In the genomic region with DNA sequence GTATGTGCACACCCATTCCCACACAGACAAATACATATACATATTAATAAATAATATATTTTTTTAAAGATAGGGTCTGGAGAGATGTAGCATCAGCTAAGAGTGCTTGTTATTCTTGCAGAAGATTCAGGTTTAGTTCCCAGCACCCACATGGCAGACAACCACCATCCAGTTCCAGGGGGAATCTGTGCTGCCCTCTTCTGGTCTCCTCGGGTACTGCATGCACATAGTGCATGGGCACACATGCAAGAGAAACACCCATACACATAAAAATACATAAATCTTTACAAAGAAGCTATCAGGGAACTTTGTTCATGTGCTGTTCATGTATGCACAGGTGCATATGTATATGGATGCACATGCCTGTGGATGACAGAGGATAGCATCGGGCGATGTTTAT, we compare ENCODE assay signal across 20 mouse cellular contexts.
DNase-seq lines count a peak whose midpoint lies in the region; ATAC-seq and TF ChIP-seq lines count a peak whose summit lies in the region.
"Had no signal": no experiment of that assay in that cellular context is flagged by ENCODE, and none has a peak within 500 bp of the region (broad histone marks: within the 10 kb centered on the region; RNA-seq: fewer than 3 reads in every experiment).

No protein-coding gene starts in this region.

- H3K9me3 ChIP-seq in heart, embryonic 10.5 days: no peaks in the 10 kb centered on the region
- no peaks in the 10 kb centered on the region for H3K9me3 ChIP-seq in liver, postnatal 0 days (ENCODE audit: low read length)
- peaks cover 7% of the 10 kb centered on the region; the same call in 1 of the 2 replicates for H3K9me3 ChIP-seq in liver, embryonic 12.5 days (replicated peaks)
- H3K9me3 ChIP-seq in ES-E14 (ENCODE audit: control insufficient read depth, insufficient read depth, low read depth, low read length): no peaks in the 10 kb centered on the region
- H3K9me3 ChIP-seq: embryonic facial prominence, embryonic 15.5 days; forebrain, embryonic 13.5 days; hindbrain, embryonic 15.5 days; lung, embryonic 15.5 days; neural tube, embryonic 15.5 days; stomach, embryonic 15.5 days had no signal

- ATAC-seq in liver, postnatal 0 days: no peak
- ATAC-seq in liver, embryonic 12.5 days: no peak
- ATAC-seq: forebrain, embryonic 13.5 days had no signal

- no peaks in the 10 kb centered on the region for H3K4me1 ChIP-seq in heart, embryonic 10.5 days
- H3K4me1 ChIP-seq in liver, postnatal 0 days (ENCODE audit: insufficient read depth): no peaks in the 10 kb centered on the region
- H3K4me1 ChIP-seq in liver, embryonic 12.5 days: no peaks in the 10 kb centered on the region
- H3K4me1 ChIP-seq in ES-E14 (ENCODE audit: control insufficient read depth in 2 of 2, insufficient read depth in 2 of 2, low read length in 2 of 2, poor library complexity in 1 of 2): peaks cover 0 to 3% of the 10 kb centered on the region in 2 experiments; a peak in 1 of 4 replicates
- H3K4me1 ChIP-seq in small intestine, adult 2 months (ENCODE audit: control insufficient read depth, insufficient read depth, insufficient read length, low read length): no peaks in the 10 kb centered on the region
- H3K4me1 ChIP-seq: embryonic facial prominence, embryonic 15.5 days; lung, embryonic 15.5 days; megakaryocyte, embryonic 14.5 days; stomach, embryonic 15.5 days had no signal

- no peak overlapping the region for H3K4me3 ChIP-seq in heart, embryonic 10.5 days
- H3K4me3 ChIP-seq in liver, postnatal 0 days (ENCODE audit: low read depth, low read length): no peak overlapping the region
- H3K4me3 ChIP-seq in liver, embryonic 12.5 days: no peak overlapping the region
- no peak overlapping the region for H3K4me3 ChIP-seq in ES-E14 (ENCODE audit: insufficient read depth in 1 of 2, low read depth in 1 of 2, low read length in 2 of 2, poor library complexity in 1 of 2, severe bottlenecking in 1 of 2)
- no peak overlapping the region for H3K4me3 ChIP-seq in small intestine, adult 2 months (ENCODE audit: low read depth, low read length)
- H3K4me3 ChIP-seq: embryonic facial prominence, embryonic 15.5 days; forebrain, embryonic 13.5 days; hindbrain, embryonic 15.5 days; limb, embryonic 12.5 days; lung, embryonic 15.5 days; megakaryocyte, embryonic 14.5 days; neural tube, embryonic 15.5 days; stomach, embryonic 15.5 days had no signal

- no peaks in the 10 kb centered on the region for H3K36me3 ChIP-seq in heart, embryonic 10.5 days
- no peaks in the 10 kb centered on the region for H3K36me3 ChIP-seq in liver, postnatal 0 days (replicated peaks; ENCODE audit: insufficient read depth, low read length)
- no peaks in the 10 kb centered on the region for H3K36me3 ChIP-seq in liver, embryonic 12.5 days
- no peaks in the 10 kb centered on the region for H3K36me3 ChIP-seq in ES-E14 (ENCODE audit: control insufficient read depth, insufficient read depth, low read length, poor library complexity, severe bottlenecking)
- no peaks in the 10 kb centered on the region for H3K36me3 ChIP-seq in small intestine, adult 2 months (ENCODE audit: control insufficient read depth, insufficient read depth, low read length)
- H3K36me3 ChIP-seq: embryonic facial prominence, embryonic 15.5 days; hindbrain, embryonic 15.5 days; limb, embryonic 12.5 days; lung, embryonic 15.5 days; neural tube, embryonic 15.5 days; stomach, embryonic 15.5 days had no signal

- whole genome bisulfite sequencing in heart, embryonic 10.5 days: 86% methylated on average over 3 of the region's 3 CpGs
- WGBS in liver, postnatal 0 days (ENCODE audit: insufficient replicate concordance): 90% methylated on average over 3 of the region's 3 CpGs
- 82% methylated on average over 3 of the region's 3 CpGs for WGBS in liver, embryonic 12.5 days (ENCODE audit: insufficient replicate concordance)
- WGBS in small intestine, adult 2 months: 96% methylated on average over 3 of the region's 3 CpGs

- H3K27ac ChIP-seq in heart, embryonic 10.5 days: no peak overlapping the region
- H3K27ac ChIP-seq in liver, postnatal 0 days (ENCODE audit: low read depth): no peak overlapping the region
- no peak overlapping the region for H3K27ac ChIP-seq in liver, embryonic 12.5 days
- H3K27ac ChIP-seq in ES-E14 (ENCODE audit: insufficient read depth, low read depth, low read length, poor library complexity, severe bottlenecking): no peak overlapping the region
- no peak overlapping the region for H3K27ac ChIP-seq in small intestine, adult 2 months (ENCODE audit: insufficient read depth, low read depth, low read length)
- H3K27ac ChIP-seq: embryonic facial prominence, embryonic 15.5 days; forebrain, embryonic 13.5 days; hindbrain, embryonic 15.5 days; limb, embryonic 12.5 days; lung, embryonic 15.5 days; neural tube, embryonic 15.5 days; stomach, embryonic 15.5 days had no signal

- H3K9ac ChIP-seq in liver, postnatal 0 days (replicated peaks): no peak overlapping the region
- no peak overlapping the region for H3K9ac ChIP-seq in liver, embryonic 12.5 days
- no peak overlapping the region for H3K9ac ChIP-seq in ES-E14 (ENCODE audit: insufficient read depth, low read depth, low read length, poor library complexity, severe bottlenecking)
- H3K9ac ChIP-seq: embryonic facial prominence, embryonic 15.5 days; forebrain, embryonic 13.5 days; hindbrain, embryonic 15.5 days; limb, embryonic 12.5 days; lung, embryonic 15.5 days; neural tube, embryonic 15.5 days; stomach, embryonic 15.5 days had no signal

- TF ChIP-seq POLR2A in small intestine, adult 2 months (IDR thresholded peaks at IDR 0.05; ENCODE audit: low read depth, low read length): no peak

- no peaks in the 10 kb centered on the region for H3K27me3 ChIP-seq in heart, embryonic 10.5 days (ENCODE audit: insufficient read depth, poor library complexity, severe bottlenecking)
- no peaks in the 10 kb centered on the region for H3K27me3 ChIP-seq in liver, postnatal 0 days (ENCODE audit: insufficient read depth, low read length)
- H3K27me3 ChIP-seq in liver, embryonic 12.5 days (replicated peaks): no peaks in the 10 kb centered on the region
- no peaks in the 10 kb centered on the region for H3K27me3 ChIP-seq in small intestine, adult 2 months (ENCODE audit: control insufficient read depth, insufficient read depth, low read length)
- H3K27me3 ChIP-seq: embryonic facial prominence, embryonic 15.5 days; forebrain, embryonic 13.5 days; hindbrain, embryonic 15.5 days; limb, embryonic 12.5 days; lung, embryonic 15.5 days; megakaryocyte, embryonic 14.5 days; neural tube, embryonic 15.5 days; stomach, embryonic 15.5 days had no signal

- in situ Hi-C loops in ES-E14 (cut with MboI; ENCODE audit: low sequenced_read_pairs in 2 of 2, unreplicated experiment in 2 of 2): no loop called here

- TF ChIP-seq EP300 in liver, postnatal 0 days (IDR thresholded peaks at IDR 0.05; ENCODE audit: low read depth): no peak

- TF ChIP-seq CTCF in liver, postnatal 0 days (IDR thresholded peaks at IDR 0.05; ENCODE audit: low read depth): peak; percentile 49
- peak; percentile 39; the same call in 1 of the 2 replicates for TF ChIP-seq CTCF in small intestine, adult 2 months (IDR thresholded peaks at IDR 0.05; ENCODE audit: extremely low read depth, insufficient read length, insufficient replicate concordance, low read depth, low read length)

- H3K4me2 ChIP-seq in liver, postnatal 0 days (ENCODE audit: low read depth, low read length): no peak overlapping the region
- no peak overlapping the region for H3K4me2 ChIP-seq in liver, embryonic 12.5 days
- H3K4me2 ChIP-seq: embryonic facial prominence, embryonic 15.5 days; forebrain, embryonic 13.5 days; hindbrain, embryonic 15.5 days; limb, embryonic 12.5 days; lung, embryonic 15.5 days; neural tube, embryonic 15.5 days; stomach, embryonic 15.5 days had no signal

- DNase-seq in heart, postnatal 4 days: peak; percentile 6
- no peak for DNase-seq in heart, embryonic 10.5 days (ENCODE audit: low spot score)
- DNase-seq in liver, postnatal 0 days: peak; percentile 19
- DNase-seq in ES-E14 (ENCODE audit: low read depth, low spot score): peak; percentile 25
- DNase-seq in adrenal gland, adult 2 months: no peak
- no peak for DNase-seq in natural killer cell, adult 2 months (ENCODE audit: low spot score in 2 of 2)
- DNase-seq: B cell, adult 2 months; cerebellum, adult 8-10 months; heart, adult 11 months; kidney, adult 9 months had no signal

TF ChIP-seq in ES-E14, 5 proteins besides CTCF, POLR2A, EP300 and RAD21:
- TF ChIP-seq MAFK (IDR thresholded peaks at IDR 0.05; ENCODE audit: insufficient read depth, low read depth, low read length) (no peak), ZNF384 (IDR thresholded peaks at IDR 0.05; ENCODE audit: low read depth, low read length) (no peak), CHD2 (IDR thresholded peaks at IDR 0.05; ENCODE audit: low read depth, low read length) (no peak), ZC3H11A (IDR thresholded peaks at IDR 0.05; ENCODE audit: borderline replicate concordance, low read depth, low read length) (no peak), HCFC1 (IDR thresholded peaks at IDR 0.05; ENCODE audit: borderline replicate concordance, insufficient read depth, low read length) (no peak)
TF ChIP-seq in ES-E14: peak in this region for 0.

Comparison
In these comparisons a context has a peak if more than half of its experiments do, and no peak if none do; other contexts are left out.
1. DNase-seq: peak in heart, postnatal 4 days (single experiment), liver, postnatal 0 days (single experiment) and ES-E14 (single experiment); none in heart, embryonic 10.5 days (single experiment), adrenal gland, adult 2 months (single experiment) and natural killer cell, adult 2 months (0 of 2).